Mouse (Mus musculus): Measurements from ENCODE around the gene Art1.

GRCm38 (mm10) chr7:102087336-102087735 lies 14.2 kb upstream of the Art1 start:
- TF ChIP-seq POLR2A (IDR thresholded peaks at IDR 0.05; ENCODE audit: extremely low read depth, insufficient read depth, low read length): no peak
- TF ChIP-seq CTCF (IDR thresholded peaks at IDR 0.05; ENCODE audit: extremely low read depth, insufficient read depth, low read length): no peak
